Mouse (Mus musculus): ENCODE data around the gene AL731706.2.

GRCm38 (mm10) chr2:136920257-136920993 lies 34.9 kb upstream of the AL731706.2 start:
- no peak for TF ChIP-seq POLR2A (IDR thresholded peaks at IDR 0.05; ENCODE audit: borderline replicate concordance, control insufficient read depth, low read depth, low read length)
- TF ChIP-seq CTCF (IDR thresholded peaks at IDR 0.05; ENCODE audit: control insufficient read depth, insufficient read depth, low read length) = no peak

Data from bone marrow, adult 2 months (tissue).